Mouse (Mus musculus) bone marrow macrophage, adult 2 months (primary cell): Measurements from ENCODE around the gene 1700018B08Rik.

ENCODE experiments used
- CTCF ChIP-seq: IDR thresholded peaks from 2 replicates; pipeline ENCODE4 v1.5.1; 2012; ENCODE audit warnings: low read depth, mild to moderate bottlenecking, low read length, moderate library complexity
- POLR2A ChIP-seq: IDR thresholded peaks from 2 replicates; pipeline ENCODE4 v1.6.1; 2012; ENCODE audit warnings: mild to moderate bottlenecking, low read depth, low read length, borderline replicate concordance

- TF ChIP-seq POLR2A (no peak), CTCF (no peak)
Observed at GRCm38 (mm10) chr8:121568321-121568720, 24.2 kb upstream of the 1700018B08Rik start.
